Mouse (Mus musculus) stomach, postnatal 0 days (tissue): ENCODE measurements around the gene Pdlim3. TPM values are rescaled to one million over a fixed set of nuclear protein-coding genes. Genes with fewer than 3 reads are reported as not detected.

Source experiments
- ATAC-seq: fragments of 200-750 bp; cut with Nextera tagmentation; 2 replicates; pipeline ENCODE4 v1.8.0; 2017; ENCODE audit not compliant: low FRiP score, low TSS enrichment
- DNase-seq: peaks from one replicate; pipeline ENCODE4 v3.0.0-alpha.2; 2016; ENCODE audit warnings: low spot score
- H3K27ac ChIP-seq: fragments of 300-500 bp; sonication (generic); replicated peaks from 2 replicates; pipeline ENCODE4 v1.5.1; 2014; ENCODE audit warnings: mild to moderate bottlenecking, control low read depth
- H3K27me3 ChIP-seq: fragments of 300-500 bp; sonication (generic); 2 replicates; pipeline ENCODE4 v1.6.1; 2014; ENCODE audit warnings: low read length; ENCODE audit not compliant: control insufficient read depth, insufficient read depth
- H3K36me3 ChIP-seq: fragments of 300-500 bp; sonication (generic); 2 replicates; pipeline ENCODE4 v1.6.1; 2014; ENCODE audit warnings: low read length, mixed read lengths; ENCODE audit not compliant: control insufficient read depth, insufficient read depth
- H3K4me1 ChIP-seq: fragments of 300-500 bp; sonication (generic); replicated peaks from 2 replicates; pipeline ENCODE4 v1.6.1; 2014; ENCODE audit warnings: antibody characterized with exemption; ENCODE audit not compliant: control insufficient read depth, insufficient read depth
- H3K4me2 ChIP-seq: fragments of 300-500 bp; sonication (generic); replicated peaks from 2 replicates; pipeline ENCODE4 v1.6.1; 2014; ENCODE audit warnings: low read depth, mild to moderate bottlenecking, control low read depth, moderate library complexity
- H3K4me3 ChIP-seq: fragments of 300-500 bp; sonication (generic); 2 replicates; pipeline ENCODE4 v1.5.1; 2014; ENCODE audit warnings: low read depth, low read length, control low read depth
- H3K9ac ChIP-seq: fragments of 300-500 bp; sonication (generic); 2 replicates; pipeline ENCODE4 v1.6.1; 2014; ENCODE audit warnings: mild to moderate bottlenecking, low read length, control low read depth, mixed read lengths
- H3K9me3 ChIP-seq: fragments of 300-500 bp; sonication (generic); 2 replicates; pipeline ENCODE4 v1.6.1; 2016; ENCODE audit warnings: low read length; ENCODE audit not compliant: control insufficient read depth
- CTCF ChIP-seq: IDR thresholded peaks from 2 replicates; pipeline ENCODE4 v1.5.1; 2016; ENCODE audit warnings: antibody characterized with exemption, low read depth, mild to moderate bottlenecking, moderate library complexity
- EP300 ChIP-seq: optimal IDR thresholded peaks from 2 replicates; pipeline ENCODE3; 2016; ENCODE audit warnings: antibody characterized with exemption
- WGBS: fragments of 180-500 bp; shearing (Covaris S2); extraction: QIAGEN DNeasy Blood & Tissue Kit; methylation state at CpG from one replicate; pipeline ENCODE4 v1.1.7; 2014; 5-methylcytosine and 5-hydroxymethylcytosine counted together
- polyA plus RNA-seq: library from polyadenylated mRNA; unstranded; fragments of >200 nt; fragmentation: Nextera tagmentation; extraction: Ambion mirVana; gene quantifications from 2 replicates; pipeline ENCODE4 v1.2.1, GENCODE M21; 2015

The Pdlim3 gene
- polyA plus RNA-seq, 1 experiment from 2014 or later: 256 TPM

DNA sequence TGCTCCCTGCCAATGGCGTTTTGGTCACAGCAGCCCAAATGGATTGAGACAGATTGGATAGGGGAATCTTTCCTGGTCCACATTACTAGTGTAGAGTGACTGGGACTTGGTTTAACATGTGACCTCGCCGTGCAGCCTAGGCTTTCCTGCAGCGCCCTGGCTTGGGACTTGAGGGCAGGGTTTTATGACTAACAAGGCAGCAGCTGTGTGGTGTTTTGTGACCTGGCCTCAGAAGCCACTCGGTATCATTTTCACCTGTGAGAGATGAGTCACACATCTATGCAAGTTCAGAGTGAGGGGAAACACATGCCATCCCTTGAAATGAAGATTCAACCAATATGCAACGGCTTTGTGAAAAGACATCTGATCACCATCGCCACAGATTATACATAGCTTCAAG is 7.6 kb upstream of the Pdlim3 start:
- H3K9me3 ChIP-seq: no peaks in the 10 kb centered on the region
- WGBS: 85% methylated on average over 7 of the region's 7 CpGs
- H3K4me2 ChIP-seq: no peak overlapping the region
- H3K4me1 ChIP-seq: peaks cover 4% of the 10 kb centered on the region; the same call in 1 of the 2 replicates
- TF ChIP-seq CTCF (no peak), EP300 (no peak)
- DNase-seq (no peak), ATAC-seq (no peak)
- no peak overlapping the region for H3K4me3 ChIP-seq
- H3K27me3 ChIP-seq: no peaks in the 10 kb centered on the region
- no peaks in the 10 kb centered on the region for H3K36me3 ChIP-seq
- H3K27ac ChIP-seq: no peak overlapping the region
- H3K9ac ChIP-seq: no peak overlapping the region

DNA sequence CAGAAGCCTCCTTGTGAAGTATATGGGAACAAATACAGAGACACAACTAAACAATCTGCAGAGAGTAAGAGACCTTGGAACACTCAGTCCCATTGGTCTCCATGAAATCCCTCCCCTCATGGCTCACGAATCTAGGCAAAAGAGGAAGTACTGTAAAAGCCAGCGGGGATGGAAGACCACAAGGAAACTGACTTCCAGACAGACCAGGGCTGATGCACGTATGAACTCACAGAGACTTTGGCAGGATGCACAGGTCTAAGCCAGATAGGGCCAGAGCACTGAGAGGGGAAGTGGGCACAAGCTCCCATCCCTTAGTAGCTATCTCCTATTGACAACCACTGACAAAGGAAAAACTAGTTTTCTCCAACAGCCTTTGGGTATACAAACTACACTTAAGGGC is 4.8 kb upstream of the Pdlim3 start:
- Histone ChIP-seq H3K4me1 (no peaks in the 10 kb centered on the region; the same call in 1 of the 2 replicates), H3K27ac (no peak overlapping the region), H3K4me3 (no peak overlapping the region), H3K4me2 (no peak overlapping the region), H3K9me3 (no peaks in the 10 kb centered on the region), H3K9ac (no peak overlapping the region), H3K36me3 (no peaks in the 10 kb centered on the region), H3K27me3 (no peaks in the 10 kb centered on the region)
- ATAC-seq (no peak), DNase-seq (no peak)
- 79% methylated on average over 3 of the region's 3 CpGs for WGBS
- TF ChIP-seq EP300 (no peak), CTCF (no peak)

DNA sequence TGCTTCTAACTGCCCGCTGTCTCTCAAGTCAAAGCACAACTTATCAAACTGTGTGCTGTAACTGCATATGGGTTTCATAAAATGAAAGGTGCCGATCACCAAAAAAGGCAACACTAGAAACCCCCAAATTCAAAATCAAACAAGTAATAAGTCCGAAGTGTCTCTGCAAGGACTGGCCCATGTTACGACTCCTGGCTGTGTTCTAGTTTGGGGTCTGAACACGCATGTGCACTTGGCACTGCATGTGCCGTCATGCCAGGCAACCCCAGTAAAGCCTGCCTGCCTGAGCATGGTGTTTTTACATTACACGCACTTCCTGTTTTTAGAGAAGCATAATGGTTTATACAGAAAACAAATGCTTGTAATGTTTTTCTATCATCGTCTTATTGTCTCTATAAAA is 3.5 kb upstream of the Pdlim3 start:
- 87% methylated on average over 8 of the region's 8 CpGs for WGBS
- Histone ChIP-seq H3K4me2 (no peak overlapping the region), H3K27ac (no peak overlapping the region), H3K4me1 (no peaks in the 10 kb centered on the region), H3K27me3 (no peaks in the 10 kb centered on the region), H3K4me3 (no peak overlapping the region), H3K9me3 (no peaks in the 10 kb centered on the region), H3K9ac (no peak overlapping the region), H3K36me3 (no peaks in the 10 kb centered on the region)
- DNase-seq: no peak
- ATAC-seq: no peak
- no peak for TF ChIP-seq EP300
- no peak for TF ChIP-seq CTCF

DNA sequence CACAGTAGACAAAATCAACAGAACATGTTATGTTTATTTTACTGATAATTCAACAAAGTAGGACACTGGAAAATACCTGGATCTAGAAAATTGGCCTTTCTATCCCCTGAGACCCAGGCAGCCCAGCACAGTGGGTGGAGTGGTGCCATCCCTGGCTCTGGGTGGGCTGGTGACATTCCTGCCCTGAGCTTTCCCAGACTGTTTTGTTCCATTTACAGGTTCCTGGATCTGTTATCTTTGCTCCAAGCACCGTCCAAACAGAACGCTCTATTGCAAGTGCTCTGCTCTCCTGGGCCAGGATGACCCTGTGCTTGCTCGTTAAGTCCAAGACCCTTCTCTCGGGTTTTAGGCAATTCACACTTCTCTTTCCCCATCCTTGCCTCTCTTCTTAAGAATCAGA is 1.5 kb upstream of the Pdlim3 start:
- TF ChIP-seq CTCF: no peak
- no peak for TF ChIP-seq EP300
- Histone ChIP-seq H3K4me3 (no peak overlapping the region), H3K9ac (no peak overlapping the region), H3K36me3 (no peaks in the 10 kb centered on the region), H3K4me1 (no peaks in the 10 kb centered on the region), H3K9me3 (no peaks in the 10 kb centered on the region), H3K27me3 (no peaks in the 10 kb centered on the region), H3K4me2 (no peak overlapping the region), H3K27ac (no peak overlapping the region)
- WGBS: 36% methylated on average over 4 of the region's 4 CpGs
- DNase-seq: no peak
- ATAC-seq: no peak

DNA sequence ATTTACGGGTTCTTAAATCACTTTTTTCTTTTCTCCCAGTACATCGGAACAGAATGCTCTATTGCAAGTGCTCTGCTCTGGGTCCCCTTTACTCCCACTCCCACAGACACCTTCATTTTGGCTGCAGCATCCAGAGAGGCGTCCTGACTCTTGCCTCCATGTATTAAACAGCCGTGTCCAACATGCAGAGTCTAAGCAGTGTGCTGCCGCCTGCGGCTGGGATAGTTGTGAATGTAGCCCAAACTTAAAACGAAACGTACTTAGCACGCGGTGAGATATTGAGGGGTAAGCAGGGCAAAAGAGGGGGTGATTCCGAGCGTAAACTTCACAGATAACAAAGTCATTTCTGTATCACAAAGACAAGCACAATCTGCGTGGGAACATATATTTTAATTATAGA is 709 bp upstream of the Pdlim3 start:
- DNase-seq: no peak
- no peak for TF ChIP-seq EP300
- peak; percentile 61 for TF ChIP-seq CTCF
- Histone ChIP-seq H3K27me3 (no peaks in the 10 kb centered on the region), H3K27ac (peak overlapping the region; percentile 96), H3K4me2 (peak overlapping the region; percentile 64), H3K4me3 (peak overlapping the region; percentile 54), H3K9ac (peak overlapping the region; percentile 80), H3K4me1 (no peaks in the 10 kb centered on the region), H3K36me3 (no peaks in the 10 kb centered on the region), H3K9me3 (no peaks in the 10 kb centered on the region)
- 3% methylated on average over 13 of the region's 13 CpGs for WGBS
- no peak; the same call in 1 of the 2 replicates for ATAC-seq

DNA sequence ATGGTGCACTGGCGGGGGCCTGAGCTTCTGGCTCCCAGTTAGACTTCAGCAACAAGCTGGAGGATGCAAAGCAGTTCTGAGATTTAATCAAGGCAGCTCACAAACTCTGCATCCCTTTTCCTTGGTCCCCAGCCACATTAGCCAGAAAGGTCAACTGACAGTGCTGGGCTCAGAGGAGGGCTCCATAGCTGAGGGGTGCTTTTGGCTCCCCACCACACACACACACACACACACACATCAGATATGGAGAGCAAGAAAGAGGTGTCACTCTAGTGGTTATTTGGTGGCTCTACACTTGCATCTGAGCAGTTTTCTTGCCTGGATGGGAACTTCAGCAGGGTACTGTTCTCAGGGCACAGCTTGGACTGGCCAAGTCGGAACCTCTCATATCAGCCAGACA is 514 bp downstream of the Pdlim3 start:
- DNase-seq: peak; percentile 24

More for the DNA sequence above, 514 bp downstream of the Pdlim3 start:
- Histone ChIP-seq H3K4me1 (no peaks in the 10 kb centered on the region), H3K9ac (peak overlapping the region; percentile 80), H3K27me3 (no peaks in the 10 kb centered on the region), H3K9me3 (no peaks in the 10 kb centered on the region), H3K4me2 (peak overlapping the region; percentile 64), H3K4me3 (peak overlapping the region; percentile 54), H3K36me3 (no peaks in the 10 kb centered on the region), H3K27ac (peak overlapping the region; percentile 96)
- WGBS: 27% methylated on average over 2 of the region's 2 CpGs
- peak; percentile 62 for ATAC-seq
- no peak for TF ChIP-seq EP300
- peak; percentile 70 for TF ChIP-seq CTCF
